Mouse (Mus musculus) mammary gland, adult 2 months (tissue): Measurements from ENCODE around the gene Pkp2. TPM values are rescaled to one million over a fixed set of nuclear protein-coding genes. Genes with fewer than 3 reads are reported as not detected.

ENCODE experiments used
- polyA plus RNA-seq: library from polyadenylated mRNA; depleted of rRNA; stranded (reverse); fragments of >200 nt; gene quantifications from 2 replicates; pipeline ENCODE4 v1.2.3, GENCODE M21; 2012; ENCODE audit warnings: low replicate concordance; rRNA removed

Pkp2 gene
- polyA plus RNA-seq: 9.9 and 21.8 TPM in 2 replicates

GRCm38 (mm10) chr16:16213079-16213760, at the start of gene Pkp2:
Pkp2 (plus strand) TSS chr16:16213318.

DNA sequence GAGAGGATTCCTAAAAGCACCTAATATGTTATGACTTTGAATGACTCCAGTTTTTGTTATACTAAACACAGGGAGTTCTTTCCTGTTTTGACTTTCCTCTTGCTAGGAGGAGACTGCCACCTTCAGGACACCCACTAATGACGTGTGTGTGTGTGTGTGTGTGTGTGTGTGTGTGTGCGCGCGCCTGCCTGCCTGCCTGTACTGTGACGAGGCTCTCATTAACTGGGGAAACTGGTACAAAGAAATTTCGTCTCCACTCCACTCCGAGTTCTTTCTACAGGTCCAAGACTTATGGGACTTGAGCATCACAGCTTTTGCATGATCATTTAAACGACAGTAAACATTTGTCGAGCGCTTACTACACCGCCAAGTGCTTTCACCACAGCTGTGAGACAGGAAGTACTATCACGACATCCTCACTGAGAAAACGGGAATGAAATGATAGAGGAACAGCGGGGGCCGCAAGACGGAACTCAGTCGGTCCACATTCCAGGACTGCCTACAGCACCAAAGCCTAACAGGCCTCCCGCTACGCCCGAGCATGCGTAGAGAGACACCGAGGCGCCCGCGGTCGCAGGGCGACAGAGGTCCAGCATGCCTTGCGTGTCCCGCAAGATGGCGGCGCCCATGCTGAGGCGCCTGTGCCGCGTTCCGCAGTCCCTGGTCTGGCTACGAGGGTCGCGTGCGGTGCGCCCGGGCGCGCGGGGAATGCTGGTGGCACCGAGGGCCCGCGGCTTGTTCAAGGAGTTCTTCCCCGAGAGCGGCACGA, 89.4 kb downstream of the Pkp2 start, which contains the start of gene Yars2:
Gene Yars2 (plus strand): TSS at position 597 of the 769 bp plus-strand sequence.

Other genes with a start within 250 kb of the Pkp2 start
- 16.4 and 36.3 TPM in 2 replicates for gene Yars2, start 89.6 kb downstream of the Pkp2 start, polyA plus RNA-seq
- gene Dnm1l, start 145.6 kb downstream of the Pkp2 start, polyA plus RNA-seq: 5.0 and 12.8 TPM in 2 replicates